Mouse (Mus musculus): ENCODE data around the gene Pnpla3.
"Not testable (repeated sequence)": the region's sequence is repeated elsewhere in the genome, so short reads cannot be mapped to it uniquely, and the experiment has no call there.

Gene Pnpla3

GRCm38 (mm10) chr15:84167600-84167999 lies at the start of gene Pnpla3:
Gene Pnpla3, plus strand, starts transcription at chr15:84167837.
- peak; percentile 42 for DNase-seq (ENCODE audit: low read depth, low spot score)

- no peak for DNase-seq (ENCODE audit: low read depth, low spot score)
Measured at GRCm38 (mm10) chr15:84120612-84121011, 47.0 kb upstream of the Pnpla3 start.

DNA sequence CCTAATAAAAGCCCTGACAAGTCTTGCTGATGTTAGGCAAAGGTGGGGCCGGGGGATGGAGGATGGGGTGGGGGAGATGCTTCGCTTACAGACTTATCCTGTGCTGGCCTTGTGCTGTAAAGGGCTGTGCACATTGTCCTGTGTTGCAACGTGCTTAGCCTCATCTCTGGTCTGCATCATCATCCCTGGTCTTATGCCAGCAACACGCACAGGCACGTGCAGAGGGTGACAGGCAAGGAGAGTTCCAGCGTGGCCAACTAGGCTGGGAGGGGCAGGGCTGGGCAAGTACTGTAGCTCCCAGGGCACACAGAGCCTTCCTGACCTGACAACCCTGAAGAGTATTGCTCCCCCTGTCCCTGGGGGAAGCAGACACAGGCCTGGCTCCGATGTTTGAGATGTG lies 46.6 kb upstream of the Pnpla3 start:
- DNase-seq (ENCODE audit: low read depth, low spot score), result no peak

- no peak for DNase-seq (ENCODE audit: low read depth, low spot score)
Measured at GRCm38 (mm10) chr15:84123075-84123474, 44.6 kb upstream of the Pnpla3 start, which contains the start of gene Pnpla5. Gene Pnpla5, minus strand, starts transcription at chr15:84123175.

DNA sequence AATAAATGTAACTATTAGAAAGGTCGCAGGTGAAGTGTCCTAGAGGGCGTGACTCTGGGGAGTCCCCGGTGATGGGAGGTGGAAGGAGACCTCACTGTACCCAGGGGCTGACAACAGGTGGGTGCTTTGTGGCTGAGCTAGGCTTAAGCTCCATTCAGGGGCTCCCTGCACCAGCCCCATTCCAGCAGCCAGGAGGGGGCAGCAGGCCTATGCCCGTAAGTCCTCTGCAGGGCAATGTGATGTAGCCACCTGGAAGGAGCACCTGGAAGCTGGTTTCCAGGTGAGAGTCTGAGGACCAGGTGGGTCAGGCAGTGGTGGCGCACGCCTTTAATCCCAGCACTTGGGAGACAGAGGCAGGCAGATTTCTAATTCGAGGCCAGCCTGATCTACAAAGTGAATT lies 43.6 kb upstream of the Pnpla3 start:
- no peak for DNase-seq (ENCODE audit: low read depth, low spot score)

GRCm38 (mm10) chr15:84126447-84126846 lies 41.2 kb upstream of the Pnpla3 start:
- no peak for DNase-seq (ENCODE audit: low read depth, low spot score)

DNA sequence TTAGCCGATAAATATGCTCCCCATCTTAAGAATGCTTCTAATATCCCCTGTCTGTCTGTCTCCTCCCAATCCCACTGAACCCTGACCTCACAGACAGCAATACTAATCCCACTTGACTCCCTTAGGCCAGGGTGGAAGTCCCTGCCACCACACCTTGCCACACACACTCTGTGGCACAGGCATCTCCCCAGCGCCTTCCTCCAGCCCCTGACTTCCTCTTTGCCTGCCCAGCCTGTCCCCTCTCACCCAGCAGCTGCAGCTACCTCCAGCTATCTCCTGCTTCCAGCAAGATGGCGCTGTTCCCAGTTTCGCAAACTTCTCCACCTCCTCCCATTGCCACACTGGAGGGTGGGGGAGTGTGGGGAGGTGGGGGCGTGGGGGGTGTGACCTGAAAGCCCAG lies 40.8 kb upstream of the Pnpla3 start:
- no peak for DNase-seq (ENCODE audit: low read depth, low spot score)

DNA sequence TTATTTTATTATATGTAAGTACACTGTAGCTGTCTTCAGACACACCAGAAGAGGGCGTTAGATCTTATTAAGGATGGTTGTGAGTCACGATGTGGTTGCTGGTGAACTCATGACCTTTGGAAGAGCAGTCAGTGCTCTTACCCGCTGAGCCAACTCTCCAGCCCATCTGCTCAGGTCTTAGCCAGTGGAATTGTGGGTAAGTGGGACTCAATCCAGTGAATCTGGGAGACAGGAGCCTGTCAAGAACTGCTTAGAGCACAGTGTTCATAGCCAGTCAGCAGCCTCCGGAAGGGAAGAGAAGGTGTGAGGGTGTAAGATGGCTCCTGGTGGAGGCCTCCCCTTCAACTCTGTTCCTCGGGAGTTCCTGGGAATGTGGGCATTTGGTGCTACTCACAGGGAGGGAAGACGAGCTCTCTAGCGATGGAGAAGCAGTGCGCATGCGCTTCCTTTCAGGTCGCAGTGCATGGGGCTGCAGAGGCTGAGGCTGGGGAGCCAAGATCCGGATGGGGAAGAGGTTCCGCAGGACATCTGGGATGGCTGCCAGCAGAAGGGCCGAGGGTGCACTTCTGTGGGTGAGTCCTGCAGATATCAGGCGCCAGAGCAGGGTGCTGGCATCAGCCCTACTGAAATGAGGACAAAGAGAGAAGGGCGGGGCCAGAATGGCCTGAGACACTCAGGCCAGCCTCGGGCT lies 36.4 kb upstream of the Pnpla3 start:
- no peak for DNase-seq (ENCODE audit: low read depth, low spot score)

DNA sequence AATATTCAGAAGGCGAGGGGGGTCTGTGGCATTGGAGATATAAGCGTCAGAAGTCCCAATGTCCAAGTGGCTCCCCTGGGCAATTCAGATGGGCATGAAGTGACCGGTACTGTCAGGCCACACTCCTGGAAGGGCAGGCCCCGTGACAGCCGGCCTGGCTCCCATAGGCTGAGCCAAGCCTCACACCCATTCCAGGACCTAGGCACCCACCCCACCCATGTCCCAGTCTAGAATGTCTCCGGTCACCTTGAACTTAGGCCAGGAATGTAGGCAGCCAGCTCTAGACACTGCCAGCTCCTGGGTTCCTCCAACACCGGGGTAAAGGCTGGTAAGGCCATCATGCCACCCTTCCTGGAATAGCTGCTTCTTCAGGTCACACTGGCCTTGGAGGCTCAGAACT lies 35.7 kb upstream of the Pnpla3 start:
- DNase-seq (ENCODE audit: low read depth, low spot score), result no peak

GRCm38 (mm10) chr15:84133440-84133839 lies 34.2 kb upstream of the Pnpla3 start:
- no peak for DNase-seq (ENCODE audit: low read depth, low spot score)

DNA sequence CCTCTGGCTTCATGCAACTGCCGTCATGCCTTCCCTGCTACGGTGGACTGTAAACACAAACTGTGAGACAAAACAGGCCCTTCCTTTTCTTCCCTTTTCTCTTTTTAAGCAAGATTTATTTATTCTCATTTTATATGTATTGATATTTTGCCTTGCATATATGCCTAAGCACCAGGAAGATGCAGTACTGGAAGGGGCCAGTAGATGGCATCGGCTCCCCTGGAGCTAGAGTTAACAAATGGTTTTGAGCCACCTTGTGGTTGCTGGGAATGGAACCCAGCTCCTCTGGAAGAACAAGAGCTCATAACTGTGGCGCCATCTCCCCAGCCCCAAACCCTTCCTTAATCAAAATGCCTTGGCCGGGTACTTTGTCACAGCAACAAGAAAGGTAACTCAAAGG lies 32.2 kb upstream of the Pnpla3 start:
- peak; percentile 17 for DNase-seq (ENCODE audit: low read depth, low spot score)

GRCm38 (mm10) chr15:84136473-84137415 lies 30.9 kb upstream of the Pnpla3 start:
- no peak for DNase-seq (ENCODE audit: low read depth, low spot score)

GRCm38 (mm10) chr15:84139592-84140005 lies 28.0 kb upstream of the Pnpla3 start:
- DNase-seq (ENCODE audit: low read depth, low spot score), result no peak

- no peak for DNase-seq (ENCODE audit: low read depth, low spot score)
Measured at GRCm38 (mm10) chr15:84140109-84140508, 27.5 kb upstream of the Pnpla3 start.

- DNase-seq (ENCODE audit: low read depth, low spot score), result no peak
Measured at GRCm38 (mm10) chr15:84140929-84141328, 26.7 kb upstream of the Pnpla3 start.

GRCm38 (mm10) chr15:84156158-84156557 lies 11.5 kb upstream of the Pnpla3 start:
- no peak for DNase-seq (ENCODE audit: low read depth, low spot score)

GRCm38 (mm10) chr15:84157530-84157929 lies 10.1 kb upstream of the Pnpla3 start:
- not testable (repeated sequence) for DNase-seq (ENCODE audit: low read depth, low spot score)

DNA sequence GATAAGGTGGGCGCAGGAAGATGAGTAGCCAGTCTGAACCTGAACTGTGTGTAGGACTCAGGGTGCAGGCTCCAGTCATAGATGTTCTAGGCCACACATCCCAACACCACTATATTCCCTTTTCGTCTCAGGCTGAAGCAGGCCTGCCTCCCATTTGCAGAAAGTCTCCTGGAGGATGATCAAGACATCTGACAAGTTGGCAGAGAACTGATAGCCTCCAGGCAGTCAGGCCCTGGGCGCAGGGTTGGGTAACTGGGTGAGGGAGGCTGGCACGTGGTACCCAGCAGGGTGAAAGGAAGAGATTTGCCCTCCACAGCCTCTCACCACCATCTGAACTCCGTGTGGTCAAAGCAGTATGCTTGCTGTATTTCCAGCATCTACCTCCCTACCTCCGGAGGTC lies 5.8 kb upstream of the Pnpla3 start:
- DNase-seq (ENCODE audit: low read depth, low spot score), result no peak

GRCm38 (mm10) chr15:84166818-84167217 lies 819 bp upstream of the Pnpla3 start:
- no peak for DNase-seq (ENCODE audit: low read depth, low spot score)

GRCm38 (mm10) chr15:84168170-84169161 lies 829 bp downstream of the Pnpla3 start:
- DNase-seq (ENCODE audit: low read depth, low spot score), result no peak

DNA sequence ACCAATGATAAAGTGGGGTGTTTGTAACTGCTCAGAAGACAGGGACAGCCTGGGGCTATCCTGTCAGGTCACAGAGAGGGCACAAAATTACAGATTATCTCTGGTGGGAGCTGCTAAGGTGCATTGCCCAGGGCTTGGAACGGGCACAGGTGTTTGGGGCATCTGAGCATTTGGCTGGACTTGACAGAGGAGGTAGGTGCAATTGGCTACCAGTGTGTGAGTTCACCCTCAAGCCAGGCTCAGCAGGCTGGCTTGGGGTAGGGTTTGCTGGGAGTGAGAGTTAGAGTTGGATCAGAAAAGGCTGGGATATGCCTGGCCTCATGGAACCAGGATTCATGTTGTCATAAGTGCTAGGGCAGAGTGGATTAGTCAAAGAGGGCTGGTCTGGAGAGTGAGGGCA lies 1.9 kb downstream of the Pnpla3 start:
- DNase-seq (ENCODE audit: low read depth, low spot score), result no peak

Data from c-Kit-negative CD71-positive TER-119-positive erythroid progenitor cells, embryonic 14.5 days (primary cell).